ENCODE assay signal across 18 mouse cellular contexts in genomic region chr14:23521080-23521684, GRCm38 (mm10).
DNase-seq lines count a peak whose midpoint lies in the region; ATAC-seq and TF ChIP-seq lines count a peak whose summit lies in the region.
"Had no signal": no experiment of that assay in that cellular context is flagged by ENCODE, and none has a peak within 500 bp of the region (broad histone marks: within the 10 kb centered on the region; RNA-seq: fewer than 3 reads in every experiment).

No protein-coding gene starts in this region.

- peak; percentile 33 for DNase-seq in kidney, adult 2 months
- peak; percentile 57 for DNase-seq in lung, postnatal 10 days
- DNase-seq in lung, adult 18-20 months = no peak
- DNase-seq in thymus, postnatal 0 days (ENCODE audit: low spot score) = no peak
- DNase-seq in left cerebral cortex, adult 8-10 months (ENCODE audit: low spot score in 2 of 2) = no peak
- DNase-seq: adrenal gland, adult 8-10 months; cerebellum, postnatal 10 days; gastrocnemius, postnatal 36 days; heart, postnatal 14 days; right cerebral cortex, postnatal 4 days; thymus, postnatal 4 days had no signal

- TF ChIP-seq POLR2A in kidney, adult 2 months (IDR thresholded peaks at IDR 0.05; ENCODE audit: low read depth, low read length) = no peak

- no peak overlapping the region for H3K27ac ChIP-seq in kidney, adult 2 months (ENCODE audit: insufficient read depth, low read depth, low read length)
- no peak overlapping the region for H3K27ac ChIP-seq in kidney, embryonic 15.5 days
- H3K27ac ChIP-seq in limb, embryonic 13.5 days = peak overlapping the region; percentile 23; the same call in 1 of the 2 replicates
- H3K27ac ChIP-seq: heart, embryonic 10.5 days; hindbrain, embryonic 13.5 days; intestine, embryonic 15.5 days; liver, embryonic 15.5 days; midbrain, embryonic 15.5 days had no signal

- H3K4me3 ChIP-seq in kidney, adult 2 months (ENCODE audit: insufficient read depth, low read depth, low read length) = no peak overlapping the region
- H3K4me3 ChIP-seq in kidney, embryonic 15.5 days (replicated peaks) = no peak overlapping the region
- no peak overlapping the region for H3K4me3 ChIP-seq in limb, embryonic 13.5 days
- H3K4me3 ChIP-seq: heart, embryonic 10.5 days; hindbrain, embryonic 13.5 days; intestine, embryonic 15.5 days; liver, embryonic 15.5 days; midbrain, embryonic 15.5 days had no signal

- no peak overlapping the region for H3K4me2 ChIP-seq in kidney, embryonic 15.5 days
- no peak overlapping the region for H3K4me2 ChIP-seq in limb, embryonic 13.5 days (replicated peaks)
- H3K4me2 ChIP-seq: hindbrain, embryonic 13.5 days; intestine, embryonic 15.5 days; liver, embryonic 15.5 days; midbrain, embryonic 15.5 days had no signal

- no peak for ATAC-seq in kidney, embryonic 15.5 days (replicated peaks; ENCODE audit: low FRiP score)
- ATAC-seq in limb, embryonic 13.5 days (ENCODE audit: low FRiP score, low read depth) = peak; percentile 82
- ATAC-seq: intestine, embryonic 15.5 days; midbrain, embryonic 15.5 days had no signal

- no peaks in the 10 kb centered on the region for H3K27me3 ChIP-seq in kidney, adult 2 months (replicated peaks; ENCODE audit: control insufficient read depth, insufficient read depth, low read length)
- peaks cover 4% of the 10 kb centered on the region; the same call in 1 of the 2 replicates for H3K27me3 ChIP-seq in kidney, embryonic 15.5 days
- H3K27me3 ChIP-seq in limb, embryonic 13.5 days = 0 out of 2 replicates have a peak, but pooled peaks cover 4% of the 10 kb centered on the region
- H3K27me3 ChIP-seq: hindbrain, embryonic 13.5 days; intestine, embryonic 15.5 days; liver, embryonic 15.5 days; midbrain, embryonic 15.5 days had no signal

- H3K36me3 ChIP-seq in kidney, adult 2 months (ENCODE audit: control insufficient read depth, insufficient read depth, low read length) = no peaks in the 10 kb centered on the region
- H3K36me3 ChIP-seq in kidney, embryonic 15.5 days = no peaks in the 10 kb centered on the region
- H3K36me3 ChIP-seq in limb, embryonic 13.5 days = no peaks in the 10 kb centered on the region
- H3K36me3 ChIP-seq: heart, embryonic 10.5 days; hindbrain, embryonic 13.5 days; intestine, embryonic 15.5 days; liver, embryonic 15.5 days; midbrain, embryonic 15.5 days had no signal

- H3K9me3 ChIP-seq in kidney, embryonic 15.5 days (replicated peaks) = no peaks in the 10 kb centered on the region
- H3K9me3 ChIP-seq in limb, embryonic 13.5 days = no peaks in the 10 kb centered on the region
- H3K9me3 ChIP-seq: heart, embryonic 10.5 days; hindbrain, embryonic 13.5 days; intestine, embryonic 15.5 days; liver, embryonic 15.5 days; midbrain, embryonic 15.5 days had no signal

- no peaks in the 10 kb centered on the region for H3K4me1 ChIP-seq in kidney, adult 2 months (ENCODE audit: control insufficient read depth, insufficient read depth, low read length)
- 0 out of 2 replicates have a peak, but pooled peaks cover 3% of the 10 kb centered on the region for H3K4me1 ChIP-seq in kidney, embryonic 15.5 days
- H3K4me1 ChIP-seq in limb, embryonic 13.5 days = peaks cover 41% of the 10 kb centered on the region
- H3K4me1 ChIP-seq: heart, embryonic 10.5 days; hindbrain, embryonic 13.5 days; intestine, embryonic 15.5 days; liver, embryonic 15.5 days; midbrain, embryonic 15.5 days had no signal

- no peak for TF ChIP-seq CTCF in kidney, adult 2 months (conservative IDR thresholded peaks at IDR 0.05; ENCODE audit: insufficient read depth, insufficient read length, low read depth, low read length)

- WGBS in kidney, adult 2 months = 77% methylated on average over 10 of the region's 10 CpGs
- 74% methylated on average over 10 of the region's 10 CpGs for WGBS in kidney, embryonic 15.5 days
- WGBS in limb, embryonic 13.5 days = 20% methylated on average over 10 of the region's 10 CpGs

- H3K9ac ChIP-seq in kidney, embryonic 15.5 days = no peak overlapping the region
- no peak overlapping the region for H3K9ac ChIP-seq in limb, embryonic 13.5 days
- H3K9ac ChIP-seq: hindbrain, embryonic 13.5 days; intestine, embryonic 15.5 days; liver, embryonic 15.5 days; midbrain, embryonic 15.5 days had no signal

Comparison
In these comparisons a context has a peak if more than half of its experiments do, and no peak if none do; other contexts are left out.
1. DNase-seq: peak in kidney, adult 2 months (single experiment) and lung, postnatal 10 days (single experiment); none in lung, adult 18-20 months (0 of 2), thymus, postnatal 0 days (single experiment) and left cerebral cortex, adult 8-10 months (0 of 2).